Comparison of ENCODE assay signal across 8 mouse cellular contexts in the genomic region with DNA sequence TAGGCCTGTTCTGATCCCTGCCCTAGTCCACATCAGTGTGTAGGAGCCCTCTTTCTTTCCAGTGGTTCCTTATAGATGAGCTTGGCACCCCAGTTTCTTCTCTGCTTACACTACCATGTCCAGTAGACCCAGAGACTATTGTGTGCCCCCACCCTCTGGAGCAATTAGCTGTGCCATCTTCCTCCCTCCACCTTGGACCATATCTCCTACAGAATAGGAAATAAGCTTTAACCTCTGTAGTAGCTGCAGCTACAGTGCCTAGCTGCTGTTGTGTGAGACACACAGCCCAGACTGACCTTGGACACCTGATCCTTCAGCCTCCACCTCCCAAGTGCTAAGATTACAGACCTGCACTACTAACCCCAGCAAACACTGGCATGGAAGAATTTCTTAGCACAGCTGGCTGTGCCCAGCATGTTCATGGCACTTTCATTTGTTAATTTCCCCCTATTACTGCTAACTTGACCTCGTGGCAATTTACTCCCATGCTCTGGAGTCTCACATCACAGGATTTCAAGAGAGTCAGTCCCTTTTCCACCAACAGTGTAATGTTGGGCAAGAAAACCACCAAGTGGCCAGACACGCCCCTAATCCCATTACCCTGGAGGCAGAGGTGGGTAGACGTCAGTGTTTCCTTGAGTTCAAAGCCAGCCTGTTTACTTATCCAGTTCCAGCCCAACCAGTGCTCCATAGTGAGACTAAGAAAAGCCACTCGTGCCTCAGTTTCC. TPM values are rescaled to one million over a fixed set of nuclear protein-coding genes. Genes with fewer than 3 reads are reported as not detected.
DNase-seq lines count a peak whose midpoint lies in the region; ATAC-seq and TF ChIP-seq lines count a peak whose summit lies in the region.

No protein-coding gene starts in this region.

- no peak overlapping the region for H3K27ac ChIP-seq in midbrain, embryonic 11.5 days (ENCODE audit: low read depth, low read length)
- H3K27ac ChIP-seq in midbrain, postnatal 0 days (ENCODE audit: low read depth, low read length): no peak overlapping the region
- peak overlapping the region; percentile 80 for H3K27ac ChIP-seq in brown adipose tissue, adult 24 weeks (replicated peaks; ENCODE audit: low read depth, low read length)
- H3K27ac ChIP-seq in liver, embryonic 12.5 days: 0 out of 2 replicates have a peak overlapping the region, but pooled peaks have one; percentile 4
- no peak overlapping the region for H3K27ac ChIP-seq in midbrain, embryonic 16.5 days (ENCODE audit: low read length)

- no peak for ATAC-seq in midbrain, embryonic 11.5 days (ENCODE audit: low FRiP score)
- no peak for ATAC-seq in midbrain, postnatal 0 days (ENCODE audit: low FRiP score)
- ATAC-seq in liver, embryonic 12.5 days: no peak
- no peak for ATAC-seq in midbrain, embryonic 16.5 days

- H3K36me3 ChIP-seq in midbrain, embryonic 11.5 days (ENCODE audit: control insufficient read depth, insufficient read depth, low read length): no peaks in the 10 kb centered on the region
- no peaks in the 10 kb centered on the region for H3K36me3 ChIP-seq in midbrain, postnatal 0 days (ENCODE audit: insufficient read depth, low read length)
- H3K36me3 ChIP-seq in liver, embryonic 12.5 days: peaks cover 13% of the 10 kb centered on the region
- H3K36me3 ChIP-seq in splenic B cell, adult 2 months (ENCODE audit: control insufficient read depth, insufficient read depth, low read length, poor library complexity, severe bottlenecking): peaks cover 9% of the 10 kb centered on the region
- no peaks in the 10 kb centered on the region for H3K36me3 ChIP-seq in midbrain, embryonic 16.5 days (ENCODE audit: control insufficient read depth, insufficient read depth, low read length)

- no peak overlapping the region for H3K4me2 ChIP-seq in midbrain, embryonic 11.5 days
- H3K4me2 ChIP-seq in midbrain, postnatal 0 days (ENCODE audit: low read depth, low read length, poor library complexity, severe bottlenecking): no peak overlapping the region
- peak overlapping the region; percentile 88 for H3K4me2 ChIP-seq in liver, embryonic 12.5 days
- H3K4me2 ChIP-seq in midbrain, embryonic 16.5 days (ENCODE audit: low read length): no peak overlapping the region

- H3K4me1 ChIP-seq in midbrain, embryonic 11.5 days (ENCODE audit: control insufficient read depth, insufficient read depth, low read length): no peaks in the 10 kb centered on the region
- no peaks in the 10 kb centered on the region for H3K4me1 ChIP-seq in midbrain, postnatal 0 days (ENCODE audit: insufficient read depth, low read length)
- H3K4me1 ChIP-seq in brown adipose tissue, adult 24 weeks (ENCODE audit: control insufficient read depth, insufficient read depth, insufficient read length, low read length): peaks cover 4% of the 10 kb centered on the region; the same call in 1 of the 2 replicates
- H3K4me1 ChIP-seq in liver, embryonic 12.5 days: peaks cover 34% of the 10 kb centered on the region
- H3K4me1 ChIP-seq in midbrain, embryonic 16.5 days (ENCODE audit: control insufficient read depth, insufficient read depth, low read length): peaks cover 8% of the 10 kb centered on the region

- no peak overlapping the region for H3K4me3 ChIP-seq in midbrain, embryonic 11.5 days (ENCODE audit: low read depth, low read length)
- no peak overlapping the region for H3K4me3 ChIP-seq in midbrain, postnatal 0 days (ENCODE audit: low read depth, low read length)
- peak overlapping the region; percentile 64 for H3K4me3 ChIP-seq in brown adipose tissue, adult 24 weeks (ENCODE audit: insufficient read depth, low read depth, low read length)
- no peak overlapping the region; the same call in 1 of the 2 replicates for H3K4me3 ChIP-seq in liver, embryonic 12.5 days
- H3K4me3 ChIP-seq in midbrain, embryonic 16.5 days (ENCODE audit: low read depth, low read length): no peak overlapping the region

- TF ChIP-seq CTCF in midbrain, postnatal 0 days (IDR thresholded peaks at IDR 0.05): no peak

- 55% methylated on average over 4 of the region's 4 CpGs for WGBS in midbrain, embryonic 11.5 days
- 74% methylated on average over 4 of the region's 4 CpGs for WGBS in midbrain, postnatal 0 days
- WGBS in liver, embryonic 12.5 days (ENCODE audit: insufficient replicate concordance): 55% methylated on average over 4 of the region's 4 CpGs
- WGBS in midbrain, embryonic 16.5 days: 66% methylated on average over 4 of the region's 4 CpGs

- DNase-seq in midbrain, embryonic 11.5 days (ENCODE audit: low spot score, missing footprints): peak; percentile 80
- no peak for DNase-seq in midbrain, postnatal 0 days (ENCODE audit: low spot score)
- DNase-seq in splenic B cell, adult 2 months (ENCODE audit: low read depth, low spot score): peak; percentile 60
- no peak for DNase-seq in spleen, postnatal 4 days (ENCODE audit: low spot score in 2 of 2)
- no peak for DNase-seq in left cerebral cortex, adult 11 months (ENCODE audit: low spot score)

- H3K27me3 ChIP-seq in midbrain, embryonic 11.5 days (ENCODE audit: control insufficient read depth, insufficient read depth, low read length): no peaks in the 10 kb centered on the region
- H3K27me3 ChIP-seq in midbrain, postnatal 0 days (ENCODE audit: insufficient read depth, low read length): no peaks in the 10 kb centered on the region
- H3K27me3 ChIP-seq in liver, embryonic 12.5 days (replicated peaks): no peaks in the 10 kb centered on the region
- no peaks in the 10 kb centered on the region for H3K27me3 ChIP-seq in splenic B cell, adult 2 months (ENCODE audit: control insufficient read depth, insufficient read depth, low read length, poor library complexity, severe bottlenecking)
- H3K27me3 ChIP-seq in midbrain, embryonic 16.5 days (ENCODE audit: control insufficient read depth, insufficient read depth, low read depth, low read length): no peaks in the 10 kb centered on the region

- no peak overlapping the region for H3K9ac ChIP-seq in midbrain, embryonic 11.5 days (ENCODE audit: low read length)
- no peak overlapping the region for H3K9ac ChIP-seq in midbrain, postnatal 0 days (replicated peaks; ENCODE audit: low read length, poor library complexity, severe bottlenecking)
- 0 out of 2 replicates have a peak overlapping the region, but pooled peaks have one; percentile 73 for H3K9ac ChIP-seq in liver, embryonic 12.5 days
- H3K9ac ChIP-seq in midbrain, embryonic 16.5 days (ENCODE audit: low read depth, low read length): no peak overlapping the region

- H3K9me3 ChIP-seq in midbrain, embryonic 11.5 days (ENCODE audit: control insufficient read depth, low read length): no peaks in the 10 kb centered on the region
- H3K9me3 ChIP-seq in midbrain, postnatal 0 days (ENCODE audit: low read length): no peaks in the 10 kb centered on the region
- no peaks in the 10 kb centered on the region for H3K9me3 ChIP-seq in liver, embryonic 12.5 days (replicated peaks)
- H3K9me3 ChIP-seq in midbrain, embryonic 16.5 days (replicated peaks; ENCODE audit: control insufficient read depth, low read length, poor library complexity, severe bottlenecking): no peaks in the 10 kb centered on the region

RNA-seq across cellular contexts. Expression of gene Birc3, which starts 1.5 kb away (rescaled TPM):
- 3.9 and 4.2 TPM in 2 replicates for polyA plus RNA-seq in midbrain, embryonic 11.5 days (2014; fragmentation: Nextera tagmentation; extraction: Ambion mirVana)
- 2.3 and 2.6 TPM in 2 replicates for total RNA-seq in midbrain, postnatal 0 days (2014; rRNA removed)
- 0.99 and 1.5 TPM in 2 replicates for polyA plus RNA-seq in midbrain, postnatal 0 days (2015; fragmentation: Nextera tagmentation; extraction: Ambion mirVana)
- 12.6 and 14.9 TPM in 2 replicates for polyA plus RNA-seq in brown adipose tissue, adult 24 weeks (2012; ENCODE audit: insufficient read depth, insufficient read length, missing spikeins)
- polyA plus RNA-seq in liver, embryonic 12.5 days (2016; fragmentation: Nextera tagmentation; extraction: Ambion mirVana): 6.7 and 6.9 TPM in 2 replicates
- polyA plus RNA-seq in midbrain, embryonic 16.5 days (2015; fragmentation: Nextera tagmentation; extraction: Ambion mirVana): 1.5 and 1.8 TPM in 2 replicates

RNA-seq across cellular contexts. Expression of gene Birc2, which starts 34.6 kb away (rescaled TPM):
- 42.4 and 47.0 TPM in 2 replicates for polyA plus RNA-seq in midbrain, embryonic 11.5 days (2014; fragmentation: Nextera tagmentation; extraction: Ambion mirVana)
- total RNA-seq in midbrain, postnatal 0 days (2014; rRNA removed): 37.7 and 40.9 TPM in 2 replicates
- polyA plus RNA-seq in midbrain, postnatal 0 days (2015; fragmentation: Nextera tagmentation; extraction: Ambion mirVana): 27.6 and 28.0 TPM in 2 replicates
- polyA plus RNA-seq in brown adipose tissue, adult 24 weeks (2012; ENCODE audit: insufficient read depth, insufficient read length, missing spikeins): 10.1 and 19.7 TPM in 2 replicates
- polyA plus RNA-seq in liver, embryonic 12.5 days (2016; fragmentation: Nextera tagmentation; extraction: Ambion mirVana): 15.0 and 15.6 TPM in 2 replicates
- 41.8 and 43.9 TPM in 2 replicates for polyA plus RNA-seq in midbrain, embryonic 16.5 days (2015; fragmentation: Nextera tagmentation; extraction: Ambion mirVana)

Comparison
In these comparisons a context has a peak if more than half of its experiments do, and no peak if none do; other contexts are left out.
1. DNase-seq: peak in midbrain, embryonic 11.5 days (single experiment) and splenic B cell, adult 2 months (single experiment); none in midbrain, postnatal 0 days (single experiment), spleen, postnatal 4 days (0 of 2) and left cerebral cortex, adult 11 months (single experiment).
2. H3K27ac ChIP-seq: peak in brown adipose tissue, adult 24 weeks (single experiment) and liver, embryonic 12.5 days (single experiment); none in midbrain, embryonic 11.5 days (single experiment), midbrain, postnatal 0 days (single experiment) and midbrain, embryonic 16.5 days (single experiment).